Mouse (Mus musculus): ENCODE data around the gene Manf.

Gene Manf

GRCm38 (mm10) chr9:106891829-106892551 lies at the start of gene Manf:
Gene Manf (minus strand): TSS chr9:106891979.
- DNase-seq (ENCODE audit: low spot score): peak; percentile 99

GRCm38 (mm10) chr9:106934998-106935397 lies 43.2 kb upstream of the Manf start:
- DNase-seq (ENCODE audit: low spot score): no peak

GRCm38 (mm10) chr9:106914878-106915277 lies 23.1 kb upstream of the Manf start:
- DNase-seq (ENCODE audit: low spot score): no peak

GRCm38 (mm10) chr9:106913759-106914158 lies 22.0 kb upstream of the Manf start:
- DNase-seq (ENCODE audit: low spot score): no peak

GRCm38 (mm10) chr9:106911624-106912023 lies 19.8 kb upstream of the Manf start:
- DNase-seq (ENCODE audit: low spot score): no peak

GRCm38 (mm10) chr9:106908715-106909114 lies 16.9 kb upstream of the Manf start:
- DNase-seq (ENCODE audit: low spot score): no peak

- DNase-seq (ENCODE audit: low spot score): no peak
These were observed 16.4 kb upstream of the Manf start for GRCm38 (mm10) chr9:106908174-106908573.

GRCm38 (mm10) chr9:106906597-106906996 lies 14.8 kb upstream of the Manf start:
- DNase-seq (ENCODE audit: low spot score): no peak

GRCm38 (mm10) chr9:106903791-106904134 lies 12.0 kb upstream of the Manf start:
- no peak for DNase-seq (ENCODE audit: low spot score)

GRCm38 (mm10) chr9:106903099-106903790 lies 11.5 kb upstream of the Manf start:
- no peak for DNase-seq (ENCODE audit: low spot score)

- no peak for DNase-seq (ENCODE audit: low spot score)
These were observed 9.8 kb upstream of the Manf start for GRCm38 (mm10) chr9:106901596-106901995.

- DNase-seq (ENCODE audit: low spot score): no peak
These were observed 7.1 kb upstream of the Manf start for GRCm38 (mm10) chr9:106898901-106899300.

GRCm38 (mm10) chr9:106893327-106893726 lies 1.5 kb upstream of the Manf start:
- no peak for DNase-seq (ENCODE audit: low spot score)

GRCm38 (mm10) chr9:106892552-106892875 lies 735 bp upstream of the Manf start:
- no peak for DNase-seq (ENCODE audit: low spot score)

- no peak for DNase-seq (ENCODE audit: low spot score)
These were observed 438 bp downstream of the Manf start for GRCm38 (mm10) chr9:106891341-106891741.

GRCm38 (mm10) chr9:106890496-106891240 lies 1.1 kb downstream of the Manf start:
- no peak for DNase-seq (ENCODE audit: low spot score)

- no peak for DNase-seq (ENCODE audit: low spot score)
These were observed 2.5 kb downstream of the Manf start for GRCm38 (mm10) chr9:106889321-106889720.

GRCm38 (mm10) chr9:106888346-106888745 lies 3.4 kb downstream of the Manf start:
- DNase-seq (ENCODE audit: low spot score): no peak

- peak; percentile 95 for DNase-seq (ENCODE audit: low spot score)
These were observed 4.7 kb downstream of the Manf start, which contains the start of gene Rbm15b for GRCm38 (mm10) chr9:106886828-106887702. Gene Rbm15b (minus strand): TSS chr9:106887428.

GRCm38 (mm10) chr9:106885901-106886731 lies 5.7 kb downstream of the Manf start:
- no peak for DNase-seq (ENCODE audit: low spot score)
